Mouse (Mus musculus) WW6 (cell line): ENCODE measurements around the gene Gm8906.
"Not testable (repeated sequence)": the region's sequence is repeated elsewhere in the genome, so short reads cannot be mapped to it uniquely, and the experiment has no call there.

Source experiments
- DNase-seq: peaks from one replicate; pipeline ENCODE4 v3.0.0-alpha.2; 2013; ENCODE audit warnings: low read depth, low spot score

The Gm8906 gene

GRCm38 (mm10) chr5:11502385-11502784 lies at the start of gene Gm8906:
Gene Gm8906 (plus strand): TSS chr5:11502685.
- not testable (repeated sequence) for DNase-seq
